Mouse (Mus musculus) layer of hippocampus, adult 9-11 months (tissue): ENCODE data around the gene Rundc1.
A peak's percentile ranks its signal among the peaks of the same experiment; 100 is the strongest.
"Not testable (repeated sequence)": the region's sequence is repeated elsewhere in the genome, so short reads cannot be mapped to it uniquely, and the experiment has no call there.

Experiments
- DNase-seq: peaks from one replicate; pipeline ENCODE4 v3.0.0; 2022

Gene Rundc1

GRCm38 (mm10) chr11:101446319-101446718 lies 21.4 kb downstream of the Rundc1 start:
- DNase-seq, result no peak

GRCm38 (mm10) chr11:101446860-101447259 lies 22.0 kb downstream of the Rundc1 start:
- DNase-seq, result not testable (repeated sequence)

GRCm38 (mm10) chr11:101447786-101448185 lies 22.9 kb downstream of the Rundc1 start:
- no peak for DNase-seq

DNA sequence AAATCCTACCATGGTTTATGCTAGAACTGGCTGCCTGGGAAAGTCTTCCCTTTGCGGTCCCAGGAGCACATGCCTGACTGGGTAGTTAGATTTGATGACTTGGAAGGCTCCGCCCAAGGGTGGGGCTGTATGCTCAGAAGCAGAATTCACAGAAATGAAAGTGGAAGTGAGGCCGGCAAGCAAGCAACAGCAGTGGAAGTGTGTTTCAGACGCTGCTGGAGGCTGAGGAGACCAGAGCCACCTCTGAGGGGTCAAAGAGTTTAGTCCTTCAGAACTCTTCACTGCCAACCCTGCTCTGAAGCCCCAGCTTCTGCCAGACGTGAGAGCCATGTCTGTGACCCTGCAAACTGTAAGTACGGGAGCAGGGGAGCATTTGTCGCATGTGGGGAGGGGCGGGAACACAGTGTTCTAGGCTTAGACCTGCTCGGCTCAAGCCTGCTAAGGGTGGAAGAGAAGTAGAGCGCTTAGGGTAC lies 23.4 kb downstream of the Rundc1 start, which contains the start of gene Ifi35:
Gene Ifi35 (plus strand): TSS at position 134 of the 473 bp plus-strand sequence.
- peak; percentile 48 for DNase-seq

DNA sequence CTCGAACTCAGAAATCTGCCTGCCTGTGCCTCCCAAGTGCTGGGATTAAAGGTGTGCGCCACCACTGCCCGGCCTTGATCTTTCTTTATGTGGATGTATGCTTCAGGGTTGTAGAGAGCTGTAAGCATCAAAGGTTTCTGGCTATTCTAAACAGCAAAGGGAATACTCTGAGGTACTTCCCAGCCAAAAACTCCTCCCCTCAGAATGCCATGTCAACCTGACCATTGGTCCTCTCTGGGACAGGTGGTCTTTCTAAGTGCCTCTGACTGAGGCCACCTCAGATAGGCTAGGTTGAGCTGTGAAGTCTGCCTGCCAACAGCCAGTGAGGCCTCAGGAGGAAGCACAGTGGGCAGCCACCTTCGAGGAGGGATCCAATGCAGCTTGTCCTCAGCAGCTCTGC lies 24.0 kb downstream of the Rundc1 start:
- no peak for DNase-seq

- DNase-seq, result not testable (repeated sequence)
Measured at GRCm38 (mm10) chr11:101449596-101449995, 24.7 kb downstream of the Rundc1 start.

- no peak for DNase-seq
Measured at GRCm38 (mm10) chr11:101450394-101450793, 25.5 kb downstream of the Rundc1 start.

DNA sequence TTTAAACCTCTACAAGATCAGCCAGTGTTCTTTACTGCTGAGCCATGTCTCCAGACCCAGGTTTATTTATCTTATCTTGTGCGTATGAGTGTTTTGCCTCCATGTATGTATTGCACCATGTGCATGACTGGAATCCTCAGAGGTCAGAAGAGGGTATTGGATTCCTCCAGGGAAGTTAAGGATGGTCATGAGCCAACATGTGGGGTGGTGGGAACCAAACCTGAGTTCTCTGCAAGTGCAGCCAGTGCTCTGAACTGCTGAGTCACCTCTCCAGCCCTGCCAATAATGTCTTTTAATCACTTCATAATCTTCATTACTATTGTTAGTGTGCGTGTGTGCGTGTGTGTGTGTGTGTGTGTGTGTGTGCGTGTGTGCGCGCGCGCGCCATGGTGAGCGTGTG lies 26.7 kb downstream of the Rundc1 start:
- DNase-seq, result no peak

DNA sequence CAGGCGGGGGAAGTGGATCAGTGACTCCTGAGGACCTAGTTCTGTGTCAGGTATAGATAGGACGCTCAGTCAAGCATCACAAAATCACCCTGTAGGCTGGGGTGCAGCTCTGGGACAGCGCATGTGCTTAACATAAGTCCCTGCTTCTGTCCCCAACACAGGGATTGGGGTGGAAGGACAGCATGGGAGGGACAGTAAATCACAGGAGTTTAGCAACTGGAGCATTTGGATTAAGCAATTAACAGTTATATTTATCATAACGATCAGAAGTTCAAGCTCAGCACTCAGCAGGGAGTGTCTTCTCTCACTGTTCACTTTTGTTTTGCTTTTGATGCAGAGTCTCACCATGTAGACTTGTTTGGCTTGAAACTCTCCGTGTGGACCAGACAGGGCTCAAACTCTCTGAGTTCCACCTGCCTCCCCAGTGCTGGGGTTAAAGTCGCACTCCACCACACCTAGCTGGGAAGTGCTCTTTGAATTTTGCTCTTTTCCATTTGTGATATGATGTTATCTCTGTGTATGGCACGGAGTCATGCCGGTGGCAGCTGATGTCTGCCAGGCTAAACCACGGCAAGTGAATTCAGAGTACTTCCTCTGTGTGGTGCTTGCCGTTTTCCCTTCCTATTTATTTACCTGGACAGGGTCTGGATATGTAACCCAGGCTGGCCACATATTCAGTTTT lies 27.3 kb downstream of the Rundc1 start:
- DNase-seq, result no peak

- no peak for DNase-seq
Measured at GRCm38 (mm10) chr11:101454702-101455101, 29.8 kb downstream of the Rundc1 start.

DNA sequence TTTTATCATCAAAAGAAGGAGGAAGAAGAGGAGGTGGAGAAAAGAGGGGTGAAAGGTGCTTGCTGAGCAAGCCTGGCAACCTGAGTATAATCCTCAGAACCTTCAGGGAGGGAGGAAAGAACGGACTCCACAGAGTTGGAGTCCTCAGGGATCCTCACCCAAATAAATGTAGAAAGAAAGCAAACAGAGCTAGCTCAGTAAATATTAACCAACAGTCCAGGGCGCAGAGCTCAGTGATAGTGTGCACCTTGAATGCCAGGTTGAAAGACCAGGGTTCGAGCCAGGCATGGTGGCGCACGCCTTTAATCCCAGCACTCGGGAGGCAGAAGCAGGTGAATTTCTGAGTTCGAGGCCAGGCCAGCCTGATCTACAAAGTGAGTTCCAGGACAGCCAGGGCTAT lies 30.7 kb downstream of the Rundc1 start:
- no peak for DNase-seq

- no peak for DNase-seq
Measured at GRCm38 (mm10) chr11:101457631-101458030, 32.7 kb downstream of the Rundc1 start.

DNA sequence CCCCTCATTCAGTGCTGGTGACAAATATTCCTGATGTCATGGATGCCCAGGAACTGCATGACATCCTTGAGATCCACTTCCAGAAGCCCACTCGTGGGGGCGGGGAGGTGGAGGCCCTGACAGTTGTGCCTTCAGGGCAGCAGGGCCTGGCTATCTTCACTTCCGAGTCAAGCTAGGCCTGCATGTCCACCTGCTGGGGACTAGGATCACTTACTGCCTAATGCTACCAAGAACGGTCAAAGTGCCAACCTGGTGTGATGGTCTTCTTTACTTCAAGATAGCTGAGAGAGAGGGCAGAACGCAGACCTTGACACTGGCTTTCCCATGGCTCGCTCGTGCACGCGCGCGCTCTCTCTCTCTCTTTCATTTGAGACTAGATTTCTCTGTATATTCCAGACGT lies 33.3 kb downstream of the Rundc1 start:
- DNase-seq, result no peak

DNA sequence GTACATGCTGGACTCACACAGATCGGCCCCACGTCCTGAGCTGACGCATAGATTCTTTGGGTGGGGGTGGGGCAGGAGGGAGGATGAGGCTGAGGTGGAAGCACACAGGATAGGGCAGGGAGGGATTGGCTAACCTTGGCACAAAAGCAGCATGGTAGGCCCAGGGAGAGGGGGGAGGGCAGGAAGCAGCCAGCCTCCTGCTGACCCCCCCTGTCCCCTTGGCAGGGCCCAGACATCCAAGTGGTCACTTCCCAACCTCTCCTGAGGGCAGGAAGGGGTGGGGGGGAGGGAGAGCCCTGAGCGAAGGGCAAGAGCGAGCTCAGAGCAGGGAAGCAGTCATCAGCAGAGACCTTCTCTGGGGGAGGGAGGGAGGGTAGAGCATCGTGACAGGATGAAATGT lies 34.8 kb downstream of the Rundc1 start:
- DNase-seq, result no peak

GRCm38 (mm10) chr11:101460321-101460720 lies 35.4 kb downstream of the Rundc1 start:
- no peak for DNase-seq

GRCm38 (mm10) chr11:101462141-101462540 lies 37.3 kb downstream of the Rundc1 start:
- no peak for DNase-seq

- DNase-seq, result no peak
Measured at GRCm38 (mm10) chr11:101462583-101463440, 37.9 kb downstream of the Rundc1 start.

DNA sequence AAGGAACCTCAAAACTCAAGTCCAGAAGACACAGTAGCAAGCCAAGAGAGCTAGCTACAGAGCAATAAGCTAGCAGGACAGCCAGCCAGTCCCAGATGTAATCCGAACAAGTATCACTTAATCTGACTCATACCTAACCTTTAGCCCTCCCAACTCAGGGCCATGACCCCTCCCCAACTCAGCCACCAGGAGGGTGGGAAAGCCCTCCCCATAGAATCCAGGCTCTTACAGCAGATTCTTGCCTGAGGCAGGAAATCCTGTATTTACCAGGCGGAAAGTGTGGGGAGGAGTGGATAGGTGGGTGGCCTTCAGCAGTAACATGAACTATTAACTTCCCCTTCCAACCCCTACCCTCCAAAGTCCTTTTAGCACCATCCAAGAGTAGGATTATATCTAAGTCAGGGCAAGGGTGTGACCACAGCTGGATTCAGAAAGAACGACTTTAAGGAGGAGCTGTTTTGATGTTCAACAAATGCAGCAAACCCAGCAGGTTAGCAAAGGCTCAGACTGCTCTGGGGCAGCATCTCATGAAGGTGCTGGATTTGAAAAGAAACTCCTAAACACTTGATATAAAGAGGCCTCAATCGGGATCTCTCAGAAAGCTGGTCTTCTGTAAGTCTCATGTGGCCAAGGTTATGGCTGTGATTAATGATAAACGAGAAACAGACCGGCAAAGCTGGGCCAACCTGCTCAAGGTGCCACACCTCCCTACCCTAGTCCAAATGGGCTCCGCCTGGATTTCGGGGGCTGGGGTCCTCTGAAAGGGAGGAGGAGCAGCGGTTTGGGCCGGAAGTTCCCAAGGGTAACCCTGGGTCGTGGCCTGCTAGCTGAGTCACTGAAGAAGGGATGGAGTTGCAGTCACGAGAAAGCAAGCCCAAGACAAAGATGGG lies 39.6 kb downstream of the Rundc1 start, which contains the start of gene Rnd2:
Gene Rnd2 (plus strand): TSS at position 789 of the 890 bp plus-strand sequence.
- no peak for DNase-seq

- peak; percentile 52 for DNase-seq
Measured at GRCm38 (mm10) chr11:101465101-101465868, 40.4 kb downstream of the Rundc1 start.

- DNase-seq, result peak; percentile 68
Measured at GRCm38 (mm10) chr11:101465869-101466551, 41.1 kb downstream of the Rundc1 start, which contains the start of gene Vat1. Gene Vat1 (minus strand): TSS chr11:101466230.

DNA sequence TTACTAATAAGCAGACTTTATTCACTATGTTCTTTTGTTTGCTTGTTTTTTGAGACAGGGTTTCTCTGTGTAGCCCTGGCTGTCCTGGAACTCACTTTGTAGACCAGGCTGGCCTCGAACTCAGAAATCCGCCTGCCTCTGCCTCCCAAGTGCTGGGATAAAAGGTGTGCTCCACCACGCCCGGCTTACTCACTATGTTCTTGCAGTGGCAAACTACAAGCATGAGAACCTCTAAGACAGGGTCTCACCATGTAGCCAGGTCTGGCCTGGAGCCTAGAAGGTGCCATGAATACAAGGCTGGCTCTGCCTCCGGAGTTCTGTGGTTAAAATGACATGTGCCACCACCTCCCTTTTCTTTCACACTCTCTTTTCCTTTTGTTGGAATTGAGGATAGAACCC lies 41.7 kb downstream of the Rundc1 start:
- DNase-seq, result not testable (repeated sequence)
